Mouse (Mus musculus): ENCODE results near the gene Zbtb32.

- no peak for TF ChIP-seq CTCF (IDR thresholded peaks at IDR 0.05; ENCODE audit: insufficient read depth, low read length)
- no peak for TF ChIP-seq POLR2A (IDR thresholded peaks at IDR 0.05; ENCODE audit: borderline replicate concordance, extremely low read depth, low read depth, low read length)
Observed at GRCm38 (mm10) chr7:30540572-30540971, 58.1 kb downstream of the Zbtb32 start.

All from lung, adult 2 months (tissue).